Mouse (Mus musculus) hindbrain, postnatal 0 days (tissue): Measurements from ENCODE around the gene Snd1. TPM values are rescaled to one million over a fixed set of nuclear protein-coding genes. Genes with fewer than 3 reads are reported as not detected.

Experiments
- ATAC-seq: fragments of 200-750 bp; cut with Nextera tagmentation; 2 replicates; pipeline ENCODE4 v1.8.0; 2017; ENCODE audit warnings: mild to moderate bottlenecking, moderate TSS enrichment, moderate library complexity
- DNase-seq: peaks from one replicate; pipeline ENCODE4 v3.0.0-alpha.2; 2015; ENCODE audit warnings: low spot score
- H3K27ac ChIP-seq: fragments of 300-500 bp; sonication (generic); 2 replicates; pipeline ENCODE4 v1.5.1; 2014; ENCODE audit warnings: mild to moderate bottlenecking
- H3K27me3 ChIP-seq: fragments of 300-500 bp; sonication (generic); 2 replicates; pipeline ENCODE4 v1.6.1; 2014; ENCODE audit warnings: low read length, mixed read lengths; ENCODE audit not compliant: insufficient read depth
- H3K36me3 ChIP-seq: fragments of 300-500 bp; sonication (generic); 2 replicates; pipeline ENCODE4 v1.6.1; 2014; ENCODE audit warnings: low read length, mixed read lengths; ENCODE audit not compliant: insufficient read depth
- H3K4me1 ChIP-seq: fragments of 300-500 bp; sonication (generic); 2 replicates; pipeline ENCODE4 v1.6.1; 2014; ENCODE audit warnings: antibody characterized with exemption, low read length, mixed read lengths; ENCODE audit not compliant: insufficient read depth
- H3K4me2 ChIP-seq: fragments of 300-500 bp; sonication (generic); 2 replicates; pipeline ENCODE4 v1.6.1; 2014; ENCODE audit warnings: low read depth, mild to moderate bottlenecking, low read length, moderate library complexity, mixed read lengths
- H3K4me3 ChIP-seq: fragments of 300-500 bp; sonication (generic); 2 replicates; pipeline ENCODE4 v1.5.1; 2014; ENCODE audit warnings: low read length
- H3K9ac ChIP-seq: fragments of 300-500 bp; sonication (generic); replicated peaks from 2 replicates; pipeline ENCODE4 v1.6.1; 2014; ENCODE audit warnings: mild to moderate bottlenecking, low read length, moderate library complexity, mixed read lengths
- H3K9me3 ChIP-seq: fragments of 300-500 bp; sonication (generic); 2 replicates; pipeline ENCODE4 v1.6.1; 2016; ENCODE audit warnings: low read length, mixed read lengths
- CTCF ChIP-seq: IDR thresholded peaks from 2 replicates; pipeline ENCODE4 v1.5.1; 2016; ENCODE audit warnings: antibody characterized with exemption, control low read depth, low read depth
- WGBS: fragments of 180-500 bp; shearing (Covaris S2); extraction: QIAGEN DNeasy Blood & Tissue Kit; methylation state at CpG from one replicate; pipeline ENCODE4 v1.1.7; 2014; 5-methylcytosine and 5-hydroxymethylcytosine counted together
- polyA plus RNA-seq: library from polyadenylated mRNA; unstranded; fragments of >200 nt; fragmentation: Nextera tagmentation; extraction: Ambion mirVana; gene quantifications from 2 replicates; pipeline ENCODE4 v1.2.1, GENCODE M21; 2015
- total RNA-seq: library from RNA; depleted of rRNA; stranded (reverse); fragments of >200 nt; gene quantifications from 2 replicates; pipeline ENCODE4 v1.2.3, GENCODE M21; 2014; rRNA removed

The Snd1 gene
- total and polyA plus RNA-seq, 2 experiments from 2014 or later = 67.6 to 85.5 TPM

- no peak for ATAC-seq
These were observed 507.2 kb downstream of the Snd1 start for GRCm38 (mm10) chr6:28981966-28982701.

GRCm38 (mm10) chr6:28982817-28983216 lies 507.9 kb downstream of the Snd1 start:
- TF ChIP-seq CTCF = no peak
- Histone ChIP-seq H3K4me1 (no peaks in the 10 kb centered on the region), H3K36me3 (no peaks in the 10 kb centered on the region), H3K4me3 (no peak overlapping the region), H3K9ac (no peak overlapping the region), H3K27me3 (no peaks in the 10 kb centered on the region), H3K4me2 (peak overlapping the region; percentile 73), H3K27ac (no peak overlapping the region), H3K9me3 (no peaks in the 10 kb centered on the region)
- ATAC-seq (no peak), DNase-seq (no peak)
- WGBS = 94% methylated on average over 1 of the region's 1 CpGs

More at GRCm38 (mm10) chr6:28981966-28982701, 507.2 kb downstream of the Snd1 start:
- Histone ChIP-seq H3K36me3 (no peaks in the 10 kb centered on the region), H3K9ac (peak overlapping the region; percentile 54), H3K27ac (peak overlapping the region; percentile 61; the same call in 1 of the 2 replicates), H3K9me3 (no peaks in the 10 kb centered on the region), H3K4me3 (peak overlapping the region; percentile 45), H3K4me2 (peak overlapping the region; percentile 73), H3K4me1 (no peaks in the 10 kb centered on the region), H3K27me3 (no peaks in the 10 kb centered on the region)
- TF ChIP-seq CTCF = no peak
- DNase-seq = peak; percentile 25
- WGBS = 22% methylated on average over 18 of the region's 18 CpGs

Other genes starting within 250 kb of the Snd1 start
- 14.5 and 18.4 TPM in 2 replicates for gene Zfp800, start 77.1 kb upstream of the Snd1 start, total RNA-seq
- gene Zfp800, start 77.1 kb upstream of the Snd1 start, polyA plus RNA-seq = 21.4 and 21.8 TPM in 2 replicates
- 397 and 402 TPM in 2 replicates for gene Arf5, start 51.6 kb upstream of the Snd1 start, total RNA-seq
- 458 and 482 TPM in 2 replicates for gene Arf5, start 51.6 kb upstream of the Snd1 start, polyA plus RNA-seq
- not detected in 2 replicates for gene Fscn3, start 47.4 kb upstream of the Snd1 start, total RNA-seq
- not detected in 2 replicates for gene Fscn3, start 47.4 kb upstream of the Snd1 start, polyA plus RNA-seq
- gene Gcc1, start 46.7 kb upstream of the Snd1 start, total RNA-seq = 15.7 and 20.2 TPM in 2 replicates
- 7.7 and 8.7 TPM in 2 replicates for gene Gcc1, start 46.7 kb upstream of the Snd1 start, polyA plus RNA-seq
- not detected in 2 replicates for gene Pax4, start 25.8 kb upstream of the Snd1 start, total RNA-seq
- gene Pax4, start 25.8 kb upstream of the Snd1 start, polyA plus RNA-seq = 0.20 and 0.23 TPM in 2 replicates